Mouse (Mus musculus) MEL (cell line): Measurements from ENCODE around the gene Nop9. TPM values are rescaled to one million over a fixed set of nuclear protein-coding genes. Genes with fewer than 3 reads are reported as not detected.

Experiments
- DNase-seq: peaks from one replicate; pipeline ENCODE4 v3.0.0; 2011; ENCODE audit warnings: low read depth, low spot score
- H3K27ac ChIP-seq: 2 replicates; pipeline ENCODE4 v1.5.1; 2012; ENCODE audit warnings: low read depth, mild to moderate bottlenecking, control low read depth, low read length, moderate library complexity; ENCODE audit not compliant: control insufficient read depth
- H3K27me3 ChIP-seq, 2 experiments: fragments of 150-350 bp in 1 of 2; sonication (generic) in 1 of 2; 2 replicates each; pipeline ENCODE4 v1.6.1; 2012; ENCODE audit warnings: low read length in 2 of 2, mild to moderate bottlenecking in 2 of 2, improper control_type of control experiment in 1 of 2, moderate library complexity in 1 of 2; ENCODE audit not compliant: insufficient read depth in 2 of 2, control insufficient read depth in 1 of 2
- H3K36me3 ChIP-seq, 2 experiments: 2 replicates each; pipeline ENCODE4 v1.6.1; 2012 to 2014; ENCODE audit warnings: low read length in 2 of 2, improper control_type of control experiment in 1 of 2, inconsistent platforms in 1 of 2, mild to moderate bottlenecking in 1 of 2; ENCODE audit not compliant: insufficient read depth in 2 of 2, control insufficient read depth in 1 of 2
- H3K4me1 ChIP-seq, 2 experiments: fragments of 150-350 bp in 1 of 2; sonication (generic) in 1 of 2; 2 replicates each; pipeline ENCODE4 v1.6.1; 2012; ENCODE audit warnings: low read length in 2 of 2, improper control_type of control experiment in 1 of 2, mild to moderate bottlenecking in 1 of 2; ENCODE audit not compliant: insufficient read depth in 2 of 2, control insufficient read depth in 1 of 2
- H3K4me3 ChIP-seq, 2 experiments: fragments of 150-350 bp in 1 of 2; sonication (generic) in 1 of 2; 2 replicates each; pipeline ENCODE4 v1.5.1; 2012; ENCODE audit warnings: low read depth in 2 of 2, low read length in 2 of 2, mild to moderate bottlenecking in 2 of 2, moderate library complexity in 2 of 2, control low read depth in 1 of 2, improper control_type of control experiment in 1 of 2; ENCODE audit not compliant: control insufficient read depth in 1 of 2, insufficient read depth in 1 of 2
- H3K79me2 ChIP-seq: 2 replicates; pipeline ENCODE4 v1.6.1; 2012; ENCODE audit warnings: mild to moderate bottlenecking, low read length, moderate library complexity; ENCODE audit not compliant: control insufficient read depth, poor library complexity, insufficient read depth
- H3K9ac ChIP-seq: 2 replicates; pipeline ENCODE4 v1.6.1; 2012; ENCODE audit warnings: low read depth, mild to moderate bottlenecking, control low read depth, low read length, moderate library complexity; ENCODE audit not compliant: control insufficient read depth, poor library complexity, severe bottlenecking
- H3K9me3 ChIP-seq: fragments of 150-350 bp; sonication (generic); replicated peaks from 2 replicates; pipeline ENCODE4 v1.6.1; 2012; ENCODE audit warnings: mild to moderate bottlenecking, low read length, improper control_type of control experiment, moderate library complexity; ENCODE audit not compliant: insufficient read depth
- BHLHE40 ChIP-seq: IDR thresholded peaks from 2 replicates; pipeline ENCODE4 v1.6.1; 2012; ENCODE audit warnings: low read depth, mild to moderate bottlenecking, inconsistent platforms, low read length, improper control_type of control experiment, borderline replicate concordance
- CHD2 ChIP-seq: IDR thresholded peaks from 2 replicates; pipeline ENCODE4 v1.6.1; 2011; ENCODE audit warnings: low read length, improper control_type of control experiment
- E2F4 ChIP-seq: IDR thresholded peaks from 2 replicates; pipeline ENCODE4 v1.6.1; 2011; ENCODE audit warnings: low read depth, low read length, improper control_type of control experiment, borderline replicate concordance
- ELF1 ChIP-seq: IDR thresholded peaks from 2 replicates; pipeline ENCODE4 v1.6.1; 2014; ENCODE audit warnings: low read depth, mild to moderate bottlenecking, inconsistent platforms, low read length, improper control_type of control experiment, moderate library complexity
- ETS1 ChIP-seq: IDR thresholded peaks from 2 replicates; pipeline ENCODE4 v1.6.1; 2012; ENCODE audit warnings: low read depth, mild to moderate bottlenecking, inconsistent platforms, low read length, improper control_type of control experiment, moderate library complexity
- GABPA ChIP-seq: IDR thresholded peaks from 2 replicates; pipeline ENCODE4 v1.6.1; 2012; ENCODE audit warnings: low read depth, mild to moderate bottlenecking, inconsistent platforms, low read length, improper control_type of control experiment, moderate library complexity
- GATA1 ChIP-seq: IDR thresholded peaks from 2 replicates; pipeline ENCODE4 v1.6.1; 2011; ENCODE audit warnings: low read depth, low read length, improper control_type of control experiment
- JUND ChIP-seq: IDR thresholded peaks from 2 replicates; pipeline ENCODE4 v1.6.1; 2011; ENCODE audit warnings: low read depth, mild to moderate bottlenecking, improper control_type of control experiment, low read length
- KAT2A ChIP-seq: conservative IDR thresholded peaks from 2 replicates; pipeline ENCODE4 v1.6.1; 2012; ENCODE audit warnings: low read depth, low read length, improper control_type of control experiment, inconsistent platforms
- MAFK ChIP-seq: IDR thresholded peaks from 2 replicates; pipeline ENCODE4 v1.6.1; 2011; ENCODE audit warnings: low read depth, mild to moderate bottlenecking, low read length, improper control_type of control experiment, borderline replicate concordance
- MAX ChIP-seq: IDR thresholded peaks from 2 replicates; pipeline ENCODE4 v1.6.1; 2011; ENCODE audit warnings: low read length, improper control_type of control experiment
- MAZ ChIP-seq: IDR thresholded peaks from 2 replicates; pipeline ENCODE4 v1.6.1; 2012; ENCODE audit warnings: low read depth, mild to moderate bottlenecking, inconsistent platforms, low read length, improper control_type of control experiment
- MEF2A ChIP-seq: IDR thresholded peaks from 2 replicates; pipeline ENCODE4 v1.6.1; 2014; ENCODE audit warnings: low read depth, mild to moderate bottlenecking, inconsistent platforms, low read length, improper control_type of control experiment; ENCODE audit not compliant: poor library complexity, insufficient replicate concordance, severe bottlenecking; ENCODE audit errors: extremely low read depth
- MYB ChIP-seq: IDR thresholded peaks from 2 replicates; pipeline ENCODE4 v1.6.1; 2011; ENCODE audit warnings: mild to moderate bottlenecking, low read depth, low read length, improper control_type of control experiment
- NRF1 ChIP-seq: IDR thresholded peaks from 2 replicates; pipeline ENCODE4 v1.6.1; 2014; ENCODE audit warnings: low read depth, mild to moderate bottlenecking, inconsistent platforms, low read length, improper control_type of control experiment, moderate library complexity; ENCODE audit not compliant: poor library complexity, insufficient read depth, severe bottlenecking
- POLR2A ChIP-seq, 2 experiments: IDR thresholded peaks; 2 replicates each; pipeline ENCODE4 v1.6.1; 2011 to 2012; ENCODE audit warnings: low read length in 2 of 2, mild to moderate bottlenecking in 2 of 2, control low read depth in 1 of 2, improper control_type of control experiment in 1 of 2, low read depth in 1 of 2, moderate library complexity in 1 of 2; ENCODE audit not compliant: control insufficient read depth in 1 of 2, insufficient read depth in 1 of 2, poor library complexity in 1 of 2
- POLR2AphosphoS2 ChIP-seq: IDR thresholded peaks from 2 replicates; pipeline ENCODE4 v1.6.1; 2011; ENCODE audit warnings: low read length, improper control_type of control experiment
- RCOR1 ChIP-seq: IDR thresholded peaks from 2 replicates; pipeline ENCODE4 v1.6.1; 2012; ENCODE audit warnings: low read depth, mild to moderate bottlenecking, inconsistent platforms, low read length, improper control_type of control experiment
- TBP ChIP-seq: IDR thresholded peaks from 2 replicates; pipeline ENCODE4 v1.8.0; 2011; ENCODE audit warnings: low read depth, low read length, improper control_type of control experiment
- TCF12 ChIP-seq: IDR thresholded peaks from 2 replicates; pipeline ENCODE4 v1.6.1; 2014; ENCODE audit warnings: low read depth, mild to moderate bottlenecking, inconsistent platforms, low read length, improper control_type of control experiment, moderate library complexity
- USF1 ChIP-seq: IDR thresholded peaks from 2 replicates; pipeline ENCODE4 v1.6.1; 2014; ENCODE audit warnings: low read depth, mild to moderate bottlenecking, inconsistent platforms, low read length, improper control_type of control experiment, moderate library complexity
- ZNF384 ChIP-seq: IDR thresholded peaks from 2 replicates; pipeline ENCODE4 v1.6.1; 2012; ENCODE audit warnings: low read depth, mild to moderate bottlenecking, inconsistent platforms, low read length, improper control_type of control experiment
- polyA plus RNA-seq, 2 experiments: library from polyadenylated mRNA; stranded (reverse) in 1 of 2; unstranded in 1 of 2; fragments of >175 nt in 1 of 2; fragments of >200 nt in 1 of 2; gene quantifications; 2 replicates each; pipeline versions ENCODE4 v1.2.1 to v1.2.4; 2012; ENCODE audit warnings: low replicate concordance in 2 of 2, low read depth in 1 of 2; ENCODE audit not compliant: insufficient read length in 2 of 2, insufficient read depth in 1 of 2, missing spikeins in 1 of 2
- total RNA-seq: library from RNA; depleted of rRNA; stranded (reverse); fragments of 300-350 nt; gene quantifications from 2 replicates; pipeline ENCODE4 v1.2.3, GENCODE M21; 2012

The Nop9 gene
- total and polyA plus RNA-seq, 3 experiments: 47.8 to 112 TPM; not detected in 1

GRCm38 (mm10) chr14:55777806-55778205 is 32.3 kb downstream of the Nop9 start:
- H3K9ac ChIP-seq: no peak overlapping the region
- H3K27me3 ChIP-seq: no peaks in the 10 kb centered on the region
- no peaks in the 10 kb centered on the region for H3K9me3 ChIP-seq
- no peak overlapping the region for H3K27ac ChIP-seq
- H3K36me3 ChIP-seq: peaks cover 0 to 7% of the 10 kb centered on the region in 2 experiments; a peak in 2 of 4 replicates
- H3K79me2 ChIP-seq: no peaks in the 10 kb centered on the region
- DNase-seq: no peak
- TF ChIP-seq GABPA: no peak
- no peak for TF ChIP-seq KAT2A
- no peak for TF ChIP-seq CHD2
- no peak for TF ChIP-seq E2F4
- no peak for TF ChIP-seq USF1
- TF ChIP-seq TBP: no peak
- TF ChIP-seq GATA1: no peak
- no peak for TF ChIP-seq RCOR1
- TF ChIP-seq POLR2AphosphoS2: no peak
- TF ChIP-seq JUND: no peak
- TF ChIP-seq MYB: no peak
- TF ChIP-seq MEF2A: no peak
- TF ChIP-seq MAFK: no peak
- no peak for TF ChIP-seq TCF12
- no peak for TF ChIP-seq ZNF384
- TF ChIP-seq NRF1: no peak
- no peak for TF ChIP-seq BHLHE40
- TF ChIP-seq MAZ: no peak
- TF ChIP-seq MAX: no peak
- TF ChIP-seq ETS1: no peak
- peaks cover 5 to 16% of the 10 kb centered on the region in 2 experiments; a peak in 3 of 4 replicates for H3K4me1 ChIP-seq
- no peak overlapping the region for H3K4me3 ChIP-seq

- no peaks in the 10 kb centered on the region for H3K79me2 ChIP-seq
- TF ChIP-seq RCOR1 (no peak), POLR2A (IDR thresholded peaks at IDR 0.05; ENCODE audit: control insufficient read depth in 1 of 2, insufficient read depth in 1 of 2, low read depth in 1 of 2, low read length in 2 of 2, poor library complexity in 1 of 2) (no peak), KAT2A (no peak), MAX (no peak), ELF1 (no peak), BHLHE40 (no peak), NRF1 (no peak)
- TF ChIP-seq, all 39 proteins: peak for 0
- Histone ChIP-seq H3K4me1 (peaks cover 5 to 16% of the 10 kb centered on the region in 2 experiments; a peak in 3 of 4 replicates), H3K9ac (no peak overlapping the region), H3K9me3 (no peaks in the 10 kb centered on the region), H3K27ac (no peak overlapping the region), H3K36me3 (peaks cover 0 to 7% of the 10 kb centered on the region in 2 experiments; a peak in 2 of 4 replicates), H3K4me3 (no peak overlapping the region), H3K27me3 (no peaks in the 10 kb centered on the region)
- DNase-seq: no peak
Measured at GRCm38 (mm10) chr14:55778686-55779085, 33.2 kb downstream of the Nop9 start.
